Mouse (Mus musculus) C2C12 (cell line): ENCODE measurements around the gene Pla2g2f. TPM values are rescaled to one million over a fixed set of nuclear protein-coding genes. Genes with fewer than 3 reads are reported as not detected.

Experiments used
- H3K27me3 ChIP-seq: one replicate; pipeline ENCODE4 v1.6.1; 2011; ENCODE audit not compliant: control insufficient read depth, insufficient read depth, insufficient read length
- H3K36me3 ChIP-seq: one replicate; pipeline ENCODE4 v1.6.1; 2011; ENCODE audit not compliant: control insufficient read depth, insufficient read depth
- H3K4me3 ChIP-seq: one replicate; pipeline ENCODE4 v1.5.1; 2011; ENCODE audit warnings: mild to moderate bottlenecking, control low read depth; ENCODE audit not compliant: poor library complexity, insufficient read depth, severe bottlenecking
- H3K79me2 ChIP-seq: one replicate; pipeline ENCODE4 v1.6.1; 2011; ENCODE audit not compliant: control insufficient read depth, insufficient read depth
- H3K79me3 ChIP-seq: one replicate; pipeline ENCODE4 v1.6.1; 2011; ENCODE audit warnings: low read depth, control low read depth
- H3ac ChIP-seq: one replicate; pipeline ENCODE3; 2011; ENCODE audit warnings: low read depth; ENCODE audit not compliant: control insufficient read depth, insufficient read length
- CEBPB ChIP-seq: IDR thresholded peaks from one replicate; pipeline ENCODE4 v1.6.1; 2011; ENCODE audit warnings: low read depth, mild to moderate bottlenecking, control low read depth, moderate library complexity
- CTCF ChIP-seq: IDR thresholded peaks from one replicate; pipeline ENCODE4 v1.5.1; 2011; ENCODE audit not compliant: control insufficient read depth, insufficient read depth, insufficient read length
- FOSL1 ChIP-seq: IDR thresholded peaks from one replicate; pipeline ENCODE4 v1.8.0; 2011; ENCODE audit warnings: mild to moderate bottlenecking, low read length; ENCODE audit not compliant: poor library complexity, insufficient read depth, severe bottlenecking
- MAX ChIP-seq: IDR thresholded peaks from one replicate; pipeline ENCODE4 v1.6.1; 2011; ENCODE audit warnings: mild to moderate bottlenecking, control low read depth
- MYOD1 ChIP-seq: IDR thresholded peaks from one replicate; pipeline ENCODE4 v1.6.1; 2011; ENCODE audit warnings: low read depth; ENCODE audit not compliant: control insufficient read depth, insufficient read length
- MYOG ChIP-seq: IDR thresholded peaks from one replicate; pipeline ENCODE4 v1.6.1; 2011; ENCODE audit not compliant: control insufficient read depth, insufficient read length; ENCODE audit errors: extremely low read depth
- USF1 ChIP-seq: IDR thresholded peaks from one replicate; pipeline ENCODE4 v1.6.1; 2011; ENCODE audit warnings: low read depth, mild to moderate bottlenecking, control low read depth, moderate library complexity
- polyA plus RNA-seq: library from polyadenylated mRNA; unstranded; fragments of >200 nt; fragmentation: generic; extraction: Trizol; gene quantifications from one replicate; pipeline ENCODE4 v1.2.1, GENCODE M21; 2012; ENCODE audit warnings: missing spikeins

The Pla2g2f gene
- polyA plus RNA-seq, 1 experiment: not detected

DNA sequence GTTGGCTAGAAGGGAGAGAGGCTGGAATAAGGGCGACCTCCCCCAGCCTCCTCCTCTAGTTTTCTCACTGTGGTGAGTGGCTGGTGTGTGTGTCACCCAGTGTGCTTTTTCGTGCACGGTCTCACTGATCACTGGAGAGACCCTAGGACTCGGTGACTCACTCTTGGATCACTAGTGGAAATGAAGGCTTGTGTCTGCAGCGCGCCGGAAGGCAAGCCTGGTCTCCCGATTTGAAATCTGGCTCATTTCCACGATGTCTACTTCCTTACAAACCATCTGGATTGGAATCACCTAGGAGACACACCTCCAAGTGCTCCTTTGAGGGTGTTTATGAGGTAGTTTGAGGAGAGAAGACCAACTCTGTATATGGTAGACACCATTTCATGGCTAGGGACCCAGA lies 10.6 kb downstream of the Pla2g2f start:
- H3K27me3 ChIP-seq: peaks cover 51% of the 10 kb centered on the region
- H3K4me3 ChIP-seq: no peak overlapping the region
- no peaks in the 10 kb centered on the region for H3K79me2 ChIP-seq
- H3ac ChIP-seq: no peak overlapping the region
- H3K79me3 ChIP-seq: no peaks in the 10 kb centered on the region
- TF ChIP-seq MYOD1 (no peak), FOSL1 (no peak), CTCF (no peak), MAX (no peak), CEBPB (no peak), MYOG (no peak), USF1 (no peak)
- H3K36me3 ChIP-seq: no peaks in the 10 kb centered on the region

DNA sequence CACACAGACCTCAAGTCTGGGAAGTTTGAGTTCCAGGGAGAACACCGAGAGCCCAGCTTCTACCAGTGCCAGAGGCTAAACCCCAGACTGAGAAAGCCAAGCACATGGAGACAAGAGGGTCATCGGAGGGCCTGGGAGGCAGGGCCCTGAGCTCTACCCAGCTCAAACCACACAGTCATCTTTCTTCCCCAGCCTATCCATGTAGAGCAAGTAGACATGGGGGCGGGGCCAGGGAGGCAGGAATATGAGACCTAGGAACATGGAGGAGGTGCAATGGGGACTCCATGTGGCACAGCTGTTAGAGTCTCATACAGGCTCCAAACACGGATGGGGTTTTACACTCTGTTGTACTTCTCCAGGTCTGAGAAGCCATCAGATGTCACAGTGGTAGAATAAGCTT lies 11.5 kb downstream of the Pla2g2f start:
- Histone ChIP-seq H3K79me2 (no peaks in the 10 kb centered on the region), H3K79me3 (no peaks in the 10 kb centered on the region), H3K4me3 (no peak overlapping the region), H3ac (no peak overlapping the region), H3K27me3 (peaks cover 60% of the 10 kb centered on the region), H3K36me3 (no peaks in the 10 kb centered on the region)
- TF ChIP-seq USF1 (no peak), CEBPB (no peak), CTCF (no peak), FOSL1 (no peak), MYOG (no peak), MYOD1 (no peak), MAX (no peak)

- TF ChIP-seq MAX (no peak), CTCF (no peak), MYOD1 (no peak), FOSL1 (no peak), MYOG (no peak), USF1 (no peak), CEBPB (no peak)
- no peak overlapping the region for H3K4me3 ChIP-seq
- H3ac ChIP-seq: no peak overlapping the region
- peaks cover 78% of the 10 kb centered on the region for H3K27me3 ChIP-seq
- H3K36me3 ChIP-seq: no peaks in the 10 kb centered on the region
- H3K79me2 ChIP-seq: no peaks in the 10 kb centered on the region
- no peaks in the 10 kb centered on the region for H3K79me3 ChIP-seq
Measured at GRCm38 (mm10) chr4:138739136-138739851, 18.1 kb downstream of the Pla2g2f start.

DNA sequence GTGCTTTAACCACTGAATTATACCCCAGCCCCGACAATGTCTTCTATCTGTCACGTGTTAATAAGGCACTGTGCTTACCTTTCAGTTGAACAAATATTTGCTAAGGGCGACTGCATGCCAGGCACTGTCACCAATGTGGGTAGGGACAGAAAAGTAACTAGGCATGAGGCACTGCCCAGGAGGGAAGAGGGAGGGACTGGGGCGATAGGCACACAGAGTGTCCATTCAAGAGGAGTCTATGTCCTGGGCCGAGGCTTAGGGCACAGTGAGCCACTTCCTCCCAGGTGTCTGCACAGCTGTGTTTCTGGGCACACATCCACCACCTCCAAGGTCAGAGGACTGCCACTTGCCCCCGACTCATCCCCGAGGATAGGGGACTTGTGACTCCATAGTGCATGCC lies 20.4 kb downstream of the Pla2g2f start, which contains the start of gene Ubxn10:
Ubxn10 (minus strand) TSS at position 137 of the 400 bp plus-strand sequence.
- TF ChIP-seq MAX (no peak), USF1 (no peak), MYOG (no peak), CTCF (no peak), MYOD1 (no peak), CEBPB (no peak), FOSL1 (no peak)
- Histone ChIP-seq H3K27me3 (peaks cover 56% of the 10 kb centered on the region), H3K36me3 (no peaks in the 10 kb centered on the region), H3K79me2 (no peaks in the 10 kb centered on the region), H3ac (no peak within 1 kb of the TSS), H3K79me3 (no peaks in the 10 kb centered on the region), H3K4me3 (no peak within 1 kb of the TSS)

- H3K79me2 ChIP-seq: no peaks in the 10 kb centered on the region
- no peaks in the 10 kb centered on the region for H3K36me3 ChIP-seq
- no peaks in the 10 kb centered on the region for H3K79me3 ChIP-seq
- H3K27me3 ChIP-seq: peaks cover 48% of the 10 kb centered on the region
- TF ChIP-seq CEBPB (no peak), MYOG (no peak), MYOD1 (no peak), CTCF (no peak), FOSL1 (no peak), MAX (no peak), USF1 (no peak)
- H3ac ChIP-seq: no peak overlapping the region
- H3K4me3 ChIP-seq: no peak overlapping the region
Measured at GRCm38 (mm10) chr4:138734863-138735262, 22.6 kb downstream of the Pla2g2f start.

- H3K27me3 ChIP-seq: peaks cover 40% of the 10 kb centered on the region
- H3K79me3 ChIP-seq: no peaks in the 10 kb centered on the region
- no peak overlapping the region for H3K4me3 ChIP-seq
- TF ChIP-seq MYOD1 (no peak), MAX (no peak), CTCF (no peak), MYOG (no peak), FOSL1 (no peak), CEBPB (no peak), USF1 (no peak)
- no peaks in the 10 kb centered on the region for H3K79me2 ChIP-seq
- no peak overlapping the region for H3ac ChIP-seq
- no peaks in the 10 kb centered on the region for H3K36me3 ChIP-seq
Measured at GRCm38 (mm10) chr4:138734105-138734504, 23.3 kb downstream of the Pla2g2f start.
